Mouse (Mus musculus) B cell, adult (primary cell): ENCODE data around the gene 1700011L22Rik. TPM values are rescaled to one million over a fixed set of nuclear protein-coding genes. Genes with fewer than 3 reads are reported as not detected.

Experiments used
- total RNA-seq: library from RNA; stranded (reverse); gene quantifications from 4 replicates; pipeline ENCODE4 v1.2.4, GENCODE M21; 2023; ENCODE audit not compliant: inconsistent age

Gene 1700011L22Rik
- total RNA-seq, result not detected in 4 replicates

GRCm38 (mm10) chr8:79248470-79248869 is at the start of gene 1700011L22Rik:
Gene 1700011L22Rik, minus strand, starts transcription at chr8:79248570.

GRCm38 (mm10) chr8:79294610-79295275 is 46.4 kb upstream of the 1700011L22Rik start, which contains the start of gene Mmaa:
Gene Mmaa, minus strand, starts transcription at chr8:79294937.

Other genes with a start within 250 kb of the 1700011L22Rik start
- gene Zfp827, start 220.1 kb downstream of the 1700011L22Rik start, total RNA-seq, result 15.9 to 21.4 TPM (median 18.1 TPM) in 4 replicates
- gene Mmaa, start 46.4 kb upstream of the 1700011L22Rik start, total RNA-seq, result 7.4 to 9.9 TPM (median 9.3 TPM) in 4 replicates
- 6.1 to 8.1 TPM (median 7.5 TPM) in 4 replicates for gene Smad1, start 150.9 kb upstream of the 1700011L22Rik start, total RNA-seq